Mouse (Mus musculus): ENCODE results near the gene Fggy. TPM values are rescaled to one million over a fixed set of nuclear protein-coding genes. Genes with fewer than 3 reads are reported as not detected.

Gene Fggy
- polyA plus RNA-seq, 1 experiment from 2014 or later, result 6.3 TPM

DNA sequence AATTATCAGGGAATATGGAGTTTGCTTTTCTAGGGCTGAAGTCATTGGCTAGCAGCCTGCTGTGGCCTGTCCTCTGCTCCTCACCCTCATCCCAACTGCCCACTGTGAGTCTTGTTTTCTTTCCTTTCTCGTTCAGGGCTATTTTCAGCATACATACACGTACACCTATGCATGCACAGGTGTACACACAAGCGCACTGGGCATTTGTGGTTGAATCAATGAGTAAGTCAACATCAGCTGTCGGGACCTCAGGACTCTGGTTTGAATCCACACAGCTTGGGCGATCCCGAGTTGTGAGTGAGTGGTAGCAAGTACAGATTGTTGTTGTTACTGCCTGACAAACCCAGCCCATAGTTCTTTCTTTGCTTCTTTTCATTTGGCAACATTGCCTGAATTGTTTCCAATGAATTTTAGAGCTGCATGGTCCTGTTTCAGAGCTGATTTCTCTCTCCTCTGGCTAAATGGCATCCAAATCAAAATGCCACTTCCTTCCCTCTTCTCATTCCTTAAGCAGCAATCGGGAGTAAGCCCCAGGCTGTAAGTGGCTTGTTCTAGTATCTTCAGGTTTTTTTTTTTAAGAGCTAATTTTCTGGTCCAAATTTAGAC, 109.1 kb downstream of the Fggy start:
- ATAC-seq, result no peak
- Histone ChIP-seq H3K9me3 (replicated peaks; ENCODE audit: control insufficient read depth, low read length) (no peaks in the 10 kb centered on the region), H3K4me3 (ENCODE audit: low read depth, low read length) (no peak overlapping the region), H3K27ac (ENCODE audit: low read depth, low read length) (no peak overlapping the region), H3K36me3 (ENCODE audit: control insufficient read depth, insufficient read depth, low read length) (no peaks in the 10 kb centered on the region), H3K9ac (ENCODE audit: low read length) (no peak overlapping the region), H3K4me2 (ENCODE audit: low read length) (no peak overlapping the region), H3K4me1 (ENCODE audit: control insufficient read depth, insufficient read depth, low read length) (peaks cover 5% of the 10 kb centered on the region; the same call in 1 of the 2 replicates), H3K27me3 (replicated peaks; ENCODE audit: control insufficient read depth, insufficient read depth, low read length) (no peaks in the 10 kb centered on the region)
- no peak for DNase-seq (ENCODE audit: low spot score)
- 79% methylated on average over 7 of the region's 7 CpGs for WGBS

DNA sequence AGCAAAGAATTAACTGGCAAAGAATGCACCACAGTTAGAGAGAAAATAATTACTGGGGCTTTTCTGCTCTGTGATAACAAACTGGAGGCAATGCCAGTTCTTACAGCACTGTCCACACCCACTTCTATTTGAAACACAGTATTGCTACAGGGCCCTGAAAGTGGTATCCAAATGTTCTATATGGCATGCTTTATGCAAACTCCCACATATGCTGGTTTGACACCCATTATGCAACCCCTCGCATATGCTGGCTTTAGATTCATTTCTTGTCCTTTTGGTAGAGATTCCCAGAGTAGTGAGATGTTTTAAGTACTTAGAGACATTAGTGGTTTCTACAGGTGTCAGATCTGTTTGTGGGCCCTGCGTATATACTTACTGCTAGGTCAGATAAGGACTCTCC, 109.6 kb downstream of the Fggy start:
- Histone ChIP-seq H3K36me3 (ENCODE audit: control insufficient read depth, insufficient read depth, low read length) (no peaks in the 10 kb centered on the region), H3K9ac (ENCODE audit: low read length) (no peak overlapping the region), H3K27me3 (replicated peaks; ENCODE audit: control insufficient read depth, insufficient read depth, low read length) (no peaks in the 10 kb centered on the region), H3K4me3 (ENCODE audit: low read depth, low read length) (no peak overlapping the region), H3K27ac (ENCODE audit: low read depth, low read length) (no peak overlapping the region), H3K4me2 (ENCODE audit: low read length) (no peak overlapping the region), H3K4me1 (ENCODE audit: control insufficient read depth, insufficient read depth, low read length) (peaks cover 5% of the 10 kb centered on the region; the same call in 1 of the 2 replicates), H3K9me3 (replicated peaks; ENCODE audit: control insufficient read depth, low read length) (no peaks in the 10 kb centered on the region)
- WGBS, result 89% methylated on average over 2 of the region's 2 CpGs
- no peak for DNase-seq (ENCODE audit: low spot score)
- no peak for ATAC-seq

DNA sequence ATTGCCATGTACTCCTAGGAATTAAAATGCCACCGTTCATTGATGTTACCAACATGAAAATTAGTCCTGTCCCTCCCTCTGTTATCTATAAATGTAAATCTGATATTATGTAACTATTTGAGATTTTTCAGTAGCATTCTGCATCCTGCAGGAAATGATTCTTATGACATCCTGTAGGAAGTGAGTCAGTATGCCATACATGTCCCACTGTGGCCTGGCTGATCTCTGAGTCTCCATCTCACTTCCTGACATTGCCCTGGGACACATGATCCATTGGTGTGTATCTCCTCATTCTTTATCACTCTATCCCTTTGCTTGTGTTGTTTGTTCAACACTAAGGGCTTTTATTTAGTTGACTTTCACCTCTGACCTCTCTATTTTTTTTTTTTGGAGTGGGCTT, 110.3 kb downstream of the Fggy start:
- Histone ChIP-seq H3K9me3 (replicated peaks; ENCODE audit: control insufficient read depth, low read length) (no peaks in the 10 kb centered on the region), H3K36me3 (ENCODE audit: control insufficient read depth, insufficient read depth, low read length) (no peaks in the 10 kb centered on the region), H3K4me2 (ENCODE audit: low read length) (no peak overlapping the region), H3K4me1 (ENCODE audit: control insufficient read depth, insufficient read depth, low read length) (peaks cover 5% of the 10 kb centered on the region; the same call in 1 of the 2 replicates), H3K27me3 (replicated peaks; ENCODE audit: control insufficient read depth, insufficient read depth, low read length) (no peaks in the 10 kb centered on the region), H3K9ac (ENCODE audit: low read length) (no peak overlapping the region), H3K27ac (ENCODE audit: low read depth, low read length) (no peak overlapping the region), H3K4me3 (ENCODE audit: low read depth, low read length) (no peak overlapping the region)
- ATAC-seq, result no peak
- 90% methylated on average over 1 of the region's 1 CpGs for WGBS
- no peak for DNase-seq (ENCODE audit: low spot score)

DNA sequence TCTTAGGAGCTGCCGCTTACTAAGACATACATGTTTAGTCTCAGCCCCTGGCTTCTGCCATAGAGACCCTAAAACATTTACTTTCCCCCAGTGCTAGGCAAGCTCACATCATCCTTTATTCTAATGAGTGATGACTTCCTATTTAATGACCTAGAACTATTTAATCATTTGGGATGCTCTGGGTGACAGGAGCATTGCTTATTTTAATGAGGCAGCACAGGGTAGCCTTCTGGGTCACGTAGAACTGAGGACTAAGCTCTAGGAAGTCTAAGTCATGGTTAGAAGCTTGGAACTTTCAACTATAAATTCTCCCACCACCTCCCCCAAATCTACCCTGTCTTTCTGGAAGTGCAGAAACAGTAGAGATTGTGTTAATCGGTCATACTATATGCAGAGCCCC, 111.2 kb downstream of the Fggy start:
- peaks cover 5% of the 10 kb centered on the region; the same call in 1 of the 2 replicates for H3K4me1 ChIP-seq (ENCODE audit: control insufficient read depth, insufficient read depth, low read length)
- H3K27me3 ChIP-seq (replicated peaks; ENCODE audit: control insufficient read depth, insufficient read depth, low read length), result no peaks in the 10 kb centered on the region
- no peaks in the 10 kb centered on the region for H3K9me3 ChIP-seq (replicated peaks; ENCODE audit: control insufficient read depth, low read length)
- DNase-seq (ENCODE audit: low spot score), result no peak
- no peak overlapping the region for H3K9ac ChIP-seq (ENCODE audit: low read length)
- no peak for ATAC-seq
- no peak overlapping the region for H3K4me2 ChIP-seq (ENCODE audit: low read length)
- no peak overlapping the region for H3K4me3 ChIP-seq (ENCODE audit: low read depth, low read length)
- WGBS, result 95% methylated on average over 3 of the region's 3 CpGs
- no peaks in the 10 kb centered on the region for H3K36me3 ChIP-seq (ENCODE audit: control insufficient read depth, insufficient read depth, low read length)
- no peak overlapping the region for H3K27ac ChIP-seq (ENCODE audit: low read depth, low read length)

DNA sequence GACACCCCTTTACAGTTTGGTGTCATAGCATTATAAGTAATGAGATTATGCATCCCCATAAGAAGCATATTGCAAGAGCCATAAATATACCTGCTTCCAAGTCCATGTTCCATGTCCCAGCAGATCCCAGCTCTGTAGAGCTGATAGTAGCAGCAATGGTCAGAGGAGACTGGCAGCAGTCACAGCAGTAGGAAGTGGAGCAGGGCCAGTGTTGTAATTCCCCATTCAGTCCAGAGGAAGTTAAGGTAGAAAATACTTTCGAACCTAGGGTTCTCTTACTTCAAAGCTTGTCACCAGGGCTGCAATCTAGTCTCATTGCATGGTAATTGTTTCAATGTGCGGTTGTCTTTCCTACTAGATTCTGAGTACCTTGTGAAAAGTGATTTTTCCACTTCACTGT, 112.0 kb downstream of the Fggy start:
- Histone ChIP-seq H3K27ac (ENCODE audit: low read depth, low read length) (no peak overlapping the region), H3K9ac (ENCODE audit: low read length) (no peak overlapping the region), H3K9me3 (replicated peaks; ENCODE audit: control insufficient read depth, low read length) (no peaks in the 10 kb centered on the region), H3K4me2 (ENCODE audit: low read length) (no peak overlapping the region), H3K4me3 (ENCODE audit: low read depth, low read length) (no peak overlapping the region), H3K4me1 (ENCODE audit: control insufficient read depth, insufficient read depth, low read length) (peaks cover 2% of the 10 kb centered on the region; the same call in 1 of the 2 replicates), H3K27me3 (replicated peaks; ENCODE audit: control insufficient read depth, insufficient read depth, low read length) (no peaks in the 10 kb centered on the region), H3K36me3 (ENCODE audit: control insufficient read depth, insufficient read depth, low read length) (no peaks in the 10 kb centered on the region)
- no peak for DNase-seq (ENCODE audit: low spot score)
- 33% methylated on average over 2 of the region's 2 CpGs for WGBS
- ATAC-seq, result no peak

DNA sequence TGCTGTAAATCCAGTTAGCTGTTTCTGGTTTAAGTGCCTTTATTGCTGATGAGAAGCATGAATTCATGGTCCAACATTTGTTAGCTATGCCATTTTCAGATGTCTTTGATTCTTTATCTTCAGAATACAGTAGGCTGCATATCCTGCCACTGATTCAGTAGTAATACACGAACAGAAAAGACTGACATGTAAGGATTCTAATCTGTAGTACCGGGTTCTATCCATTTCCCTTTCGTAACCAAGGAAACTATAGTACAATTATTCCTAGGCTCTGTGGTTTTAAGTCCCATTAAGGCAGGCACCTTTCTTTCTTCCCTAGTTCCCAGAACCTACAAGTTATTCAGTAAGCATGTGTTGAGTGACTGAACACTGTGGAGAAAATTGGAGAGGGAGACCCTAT, 113.3 kb downstream of the Fggy start:
- Histone ChIP-seq H3K36me3 (ENCODE audit: control insufficient read depth, insufficient read depth, low read length) (no peaks in the 10 kb centered on the region), H3K9ac (ENCODE audit: low read length) (no peak overlapping the region), H3K4me2 (ENCODE audit: low read length) (no peak overlapping the region), H3K27me3 (replicated peaks; ENCODE audit: control insufficient read depth, insufficient read depth, low read length) (no peaks in the 10 kb centered on the region), H3K4me1 (ENCODE audit: control insufficient read depth, insufficient read depth, low read length) (peaks cover 2% of the 10 kb centered on the region; the same call in 1 of the 2 replicates), H3K27ac (ENCODE audit: low read depth, low read length) (no peak overlapping the region), H3K4me3 (ENCODE audit: low read depth, low read length) (no peak overlapping the region), H3K9me3 (replicated peaks; ENCODE audit: control insufficient read depth, low read length) (no peaks in the 10 kb centered on the region)
- 48% methylated on average over 3 of the region's 3 CpGs for WGBS
- ATAC-seq, result no peak
- DNase-seq (ENCODE audit: low spot score), result no peak

DNA sequence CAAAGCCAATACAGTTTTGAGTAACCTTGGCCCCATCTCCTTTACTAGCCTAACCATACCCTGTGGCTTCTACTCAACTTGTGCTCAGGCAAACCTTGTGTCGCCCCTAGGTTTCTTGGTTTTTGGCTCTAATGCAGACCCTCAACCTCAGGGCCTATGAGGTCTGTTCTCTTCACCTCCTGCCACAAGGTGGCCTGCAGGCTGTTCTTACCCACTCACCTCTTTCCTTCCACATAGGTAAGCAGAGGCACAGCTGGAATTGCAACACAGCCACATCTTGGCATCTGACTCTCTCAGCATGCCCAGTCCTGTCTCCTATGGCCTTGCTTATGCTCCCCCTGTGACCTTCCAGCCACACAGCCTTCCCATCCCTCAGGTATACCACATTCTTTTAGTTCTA, 114.7 kb downstream of the Fggy start:
- Histone ChIP-seq H3K9me3 (replicated peaks; ENCODE audit: control insufficient read depth, low read length) (no peaks in the 10 kb centered on the region), H3K9ac (ENCODE audit: low read length) (no peak overlapping the region), H3K27ac (ENCODE audit: low read depth, low read length) (no peak overlapping the region), H3K36me3 (ENCODE audit: control insufficient read depth, insufficient read depth, low read length) (no peaks in the 10 kb centered on the region), H3K27me3 (replicated peaks; ENCODE audit: control insufficient read depth, insufficient read depth, low read length) (no peaks in the 10 kb centered on the region), H3K4me2 (ENCODE audit: low read length) (no peak overlapping the region), H3K4me1 (ENCODE audit: control insufficient read depth, insufficient read depth, low read length) (no peaks in the 10 kb centered on the region), H3K4me3 (ENCODE audit: low read depth, low read length) (no peak overlapping the region)
- WGBS, result 96% methylated on average over 1 of the region's 1 CpGs
- no peak for ATAC-seq
- no peak for DNase-seq (ENCODE audit: low spot score)

DNA sequence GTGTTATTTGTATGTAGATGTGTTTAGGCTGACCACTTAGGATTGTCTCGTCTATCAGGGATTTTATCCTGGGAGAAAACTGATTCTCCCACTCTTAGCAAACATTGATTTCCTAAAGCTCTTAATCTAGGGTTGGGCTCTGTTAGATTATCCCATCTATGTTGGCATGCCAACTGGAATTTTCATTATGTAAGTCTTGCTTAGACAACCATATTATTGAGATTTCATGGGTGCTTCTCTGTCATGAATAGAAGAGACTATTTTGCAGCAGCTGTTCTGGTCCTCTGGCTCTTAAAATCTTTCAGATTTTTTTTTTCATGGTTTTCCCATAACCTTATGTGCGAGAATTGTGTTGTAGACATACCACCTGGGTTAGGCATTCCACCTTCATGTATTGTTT, 119.1 kb downstream of the Fggy start:
- H3K4me2 ChIP-seq (ENCODE audit: low read length), result no peak overlapping the region
- DNase-seq (ENCODE audit: low spot score), result no peak
- 81% methylated on average over 2 of the region's 2 CpGs for WGBS

DNA sequence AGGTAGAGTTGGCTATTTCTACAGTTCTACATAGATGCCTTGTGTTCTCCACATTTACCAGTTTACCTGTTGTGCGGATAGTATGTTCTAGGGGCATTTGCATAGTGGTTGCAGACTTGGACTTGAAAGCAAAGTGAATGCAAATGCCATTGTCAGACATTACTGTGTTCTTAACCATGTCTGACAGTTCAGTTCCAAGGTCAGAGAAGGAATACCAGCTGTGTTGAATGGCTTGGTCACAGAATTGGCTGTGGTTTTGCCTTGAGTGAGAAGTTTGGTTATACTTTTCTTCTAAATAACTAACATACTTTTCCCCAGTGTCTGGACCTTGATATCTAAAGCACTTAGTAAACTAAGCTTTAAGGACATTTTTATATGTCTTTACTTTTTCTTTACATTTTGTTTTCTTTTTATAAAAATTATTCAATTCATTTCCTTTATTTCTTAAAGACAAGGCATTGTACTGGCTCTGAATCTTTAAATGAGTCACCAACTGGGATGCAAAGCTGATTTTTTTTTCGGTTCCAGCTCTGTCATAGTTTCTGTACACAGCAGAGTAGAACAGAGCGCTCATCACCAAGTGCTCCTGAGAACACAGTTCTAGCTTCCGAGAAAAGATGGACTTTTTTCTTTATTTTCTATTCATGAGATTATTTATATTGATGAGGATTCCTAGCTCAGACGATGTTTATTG, 123.6 kb downstream of the Fggy start:
- Histone ChIP-seq H3K27me3 (replicated peaks; ENCODE audit: control insufficient read depth, insufficient read depth, low read length) (no peaks in the 10 kb centered on the region), H3K9ac (ENCODE audit: low read length) (no peak overlapping the region), H3K4me3 (ENCODE audit: low read depth, low read length) (no peak overlapping the region), H3K4me2 (ENCODE audit: low read length) (no peak overlapping the region), H3K36me3 (ENCODE audit: control insufficient read depth, insufficient read depth, low read length) (no peaks in the 10 kb centered on the region), H3K9me3 (replicated peaks; ENCODE audit: control insufficient read depth, low read length) (no peaks in the 10 kb centered on the region), H3K4me1 (ENCODE audit: control insufficient read depth, insufficient read depth, low read length) (peaks cover 8% of the 10 kb centered on the region; the same call in 1 of the 2 replicates), H3K27ac (ENCODE audit: low read depth, low read length) (no peak overlapping the region)
- 84% methylated on average over 5 of the region's 5 CpGs for WGBS
- no peak for DNase-seq (ENCODE audit: low spot score)
- ATAC-seq, result no peak

More for the DNA sequence above, 119.1 kb downstream of the Fggy start:
- Histone ChIP-seq H3K9ac (ENCODE audit: low read length) (no peak overlapping the region), H3K4me3 (ENCODE audit: low read depth, low read length) (no peak overlapping the region), H3K27me3 (replicated peaks; ENCODE audit: control insufficient read depth, insufficient read depth, low read length) (no peaks in the 10 kb centered on the region), H3K4me1 (ENCODE audit: control insufficient read depth, insufficient read depth, low read length) (no peaks in the 10 kb centered on the region), H3K36me3 (ENCODE audit: control insufficient read depth, insufficient read depth, low read length) (no peaks in the 10 kb centered on the region), H3K9me3 (replicated peaks; ENCODE audit: control insufficient read depth, low read length) (no peaks in the 10 kb centered on the region), H3K27ac (ENCODE audit: low read depth, low read length) (no peak overlapping the region)
- ATAC-seq, result no peak

Data from forebrain, embryonic 14.5 days (tissue).